Mouse (Mus musculus) inflammation-experienced regulatory T-cells, adult 16 weeks (primary cell): ENCODE measurements around the gene Palm. TPM values are rescaled to one million over a fixed set of nuclear protein-coding genes. Genes with fewer than 3 reads are reported as not detected.

Experiments used
- polyA plus RNA-seq: library from polyadenylated mRNA; unstranded; fragments of 100-300 nt; shearing (Covaris generic); gene quantifications from one replicate; pipeline ENCODE4 v1.2.1, GENCODE M21; 2017

Gene Palm
- polyA plus RNA-seq: 0.30 TPM

DNA sequence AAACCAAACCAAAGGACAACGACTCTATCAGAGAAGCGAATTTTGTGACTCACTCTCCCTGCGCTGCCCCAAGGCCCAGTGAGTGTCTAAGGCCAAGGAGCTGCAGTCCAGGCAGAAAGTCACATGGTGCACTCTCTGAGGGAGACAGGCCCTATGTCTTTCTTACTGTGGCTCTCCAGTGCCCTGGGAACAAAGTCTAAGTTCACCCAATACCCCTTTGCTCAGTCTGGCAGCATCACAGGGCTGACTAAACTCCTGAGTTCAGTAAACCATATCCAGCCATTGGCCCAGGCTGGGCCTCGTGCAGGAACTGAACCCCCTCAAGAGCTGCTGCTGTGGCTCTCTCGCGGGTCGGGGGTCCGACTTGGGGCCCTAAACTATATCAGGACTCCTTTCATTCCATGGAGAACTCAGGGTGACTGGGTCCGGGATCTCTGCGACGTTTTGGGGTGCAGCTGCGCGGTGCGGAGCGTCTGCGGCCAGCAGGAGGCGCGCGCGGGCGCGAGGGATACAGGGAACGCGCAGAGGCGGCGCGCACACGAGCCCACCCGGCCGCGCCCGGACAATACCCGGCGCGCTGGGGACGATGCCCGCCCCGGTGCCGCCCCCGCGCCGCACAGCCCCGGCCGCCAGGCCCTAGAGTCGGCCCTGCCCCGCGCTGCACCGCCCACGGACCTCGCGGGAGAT is at the start of gene Palm:
Palm (plus strand) TSS at position 522 of the 687 bp plus-strand sequence.

DNA sequence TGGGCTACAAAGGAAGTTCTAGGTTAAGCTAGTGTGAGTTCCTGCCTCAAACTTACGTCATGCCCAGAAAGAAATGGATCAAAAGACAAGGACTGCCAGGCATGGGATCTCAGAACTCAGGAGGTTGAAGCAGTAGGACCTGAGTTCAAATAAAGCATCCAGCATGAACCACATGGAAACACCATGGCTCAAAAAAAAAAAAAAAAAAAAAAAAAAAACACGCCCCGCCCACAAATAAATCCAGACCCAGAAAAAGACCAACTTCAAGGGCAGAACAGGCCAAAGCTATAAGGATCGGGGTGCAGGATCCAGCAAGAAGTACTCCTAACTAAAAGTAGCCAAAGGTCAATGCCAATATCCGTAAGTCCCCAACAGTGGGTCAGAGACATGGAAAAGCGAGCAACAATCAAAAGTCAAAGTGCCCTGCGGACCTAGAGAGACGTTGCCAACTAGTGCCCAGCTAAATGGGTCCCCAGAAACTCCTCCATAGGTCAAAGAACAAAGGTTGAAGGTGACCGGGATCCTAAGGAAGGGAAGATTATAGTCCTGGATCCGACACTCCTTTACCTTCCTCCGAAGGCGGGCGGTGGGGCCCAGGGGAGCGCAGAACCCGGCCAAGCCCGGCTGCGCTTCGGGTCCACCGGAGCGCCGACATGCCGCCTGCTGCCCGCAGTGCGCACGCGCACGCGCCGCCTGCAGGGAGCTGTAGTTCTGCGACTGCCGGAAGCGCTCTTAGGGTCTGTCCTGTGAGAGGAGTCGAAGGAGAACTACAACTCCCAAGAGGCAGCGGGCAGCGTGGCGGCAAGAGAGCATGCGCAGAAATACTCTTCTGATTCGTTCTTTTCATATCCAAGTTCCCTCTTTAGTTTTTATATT is 47.2 kb upstream of the Palm start, which contains the start of gene Polrmt:
Polrmt (minus strand) TSS at position 684 of the 876 bp plus-strand sequence.

GRCm38 (mm10) chr10:79754856-79755516 is 38.4 kb upstream of the Palm start, which contains the start of gene Fgf22:
Gene Fgf22 (plus strand): TSS chr10:79755076.

DNA sequence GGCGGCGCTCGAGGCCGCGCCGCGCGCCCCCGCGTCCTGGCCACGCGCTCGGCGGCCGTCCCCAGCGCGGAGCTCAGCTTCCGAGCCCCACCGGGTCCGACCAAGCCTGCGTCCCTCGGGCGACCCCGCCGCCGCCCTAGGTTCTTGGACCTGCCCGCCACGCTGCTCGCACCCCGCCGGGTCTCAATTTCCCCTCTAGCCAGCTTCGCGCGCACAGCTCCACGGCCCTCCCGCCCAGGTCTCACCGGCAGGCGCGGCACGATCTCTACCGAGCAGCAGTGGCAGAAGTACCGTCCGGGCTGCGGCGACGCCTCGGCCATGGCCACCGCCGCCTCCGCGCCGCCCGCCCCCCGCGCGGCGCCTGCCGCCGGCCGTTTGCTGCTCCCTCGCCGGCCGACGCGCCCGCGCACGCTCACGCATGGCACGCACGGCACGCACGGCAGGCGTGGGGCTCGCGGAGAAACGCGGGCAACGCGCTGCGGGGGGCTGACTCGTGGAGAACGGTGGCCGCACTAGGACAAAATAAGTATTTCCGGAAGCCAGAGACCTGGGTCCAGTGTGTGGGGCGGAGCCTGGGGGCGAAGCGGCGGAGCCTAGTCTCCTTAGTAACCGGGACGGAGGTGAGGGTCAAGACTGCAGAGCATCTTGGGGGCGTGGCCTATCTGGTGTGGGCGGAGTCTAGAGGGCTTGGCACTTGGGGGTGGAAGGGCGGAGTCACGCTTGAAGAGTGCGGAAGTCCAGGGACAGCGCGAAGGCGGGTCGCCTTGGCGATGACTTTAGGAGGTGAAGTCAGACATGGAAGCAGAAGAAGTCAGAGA is 26.7 kb upstream of the Palm start, which contains the start of gene Rnf126:
Rnf126 (minus strand) TSS at position 445 of the 818 bp plus-strand sequence.

DNA sequence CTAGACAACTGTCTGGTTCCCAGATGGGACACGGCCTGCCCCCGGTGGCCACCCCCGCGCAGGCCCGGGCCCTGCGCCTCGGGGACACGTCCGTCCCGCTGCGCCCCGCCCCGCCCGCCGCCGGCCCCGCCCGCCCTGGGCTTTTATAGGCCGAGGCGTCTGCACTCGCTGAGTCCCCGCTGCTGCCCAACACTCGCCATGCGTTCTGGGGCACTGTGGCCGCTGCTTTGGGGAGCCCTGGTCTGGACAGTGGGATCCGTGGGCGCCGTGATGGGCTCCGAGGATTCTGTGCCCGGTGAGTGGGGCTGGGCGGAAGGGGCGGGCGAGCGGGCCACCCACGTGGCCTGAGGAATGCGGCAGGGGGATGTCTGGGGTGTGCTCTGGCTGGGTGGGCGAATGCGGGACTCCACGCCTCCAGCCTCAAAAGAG is 16.3 kb upstream of the Palm start, which contains the start of gene Fstl3:
Fstl3 (plus strand) TSS at position 170 of the 429 bp plus-strand sequence.

GRCm38 (mm10) chr10:79790861-79791260 is 2.5 kb upstream of the Palm start, which contains the start of gene Prss57:
Gene Prss57 (minus strand): TSS chr10:79790961.

GRCm38 (mm10) chr10:79820782-79821181 is 27.4 kb downstream of the Palm start, which contains the start of gene Misp:
Gene Misp (plus strand): TSS chr10:79820989.

DNA sequence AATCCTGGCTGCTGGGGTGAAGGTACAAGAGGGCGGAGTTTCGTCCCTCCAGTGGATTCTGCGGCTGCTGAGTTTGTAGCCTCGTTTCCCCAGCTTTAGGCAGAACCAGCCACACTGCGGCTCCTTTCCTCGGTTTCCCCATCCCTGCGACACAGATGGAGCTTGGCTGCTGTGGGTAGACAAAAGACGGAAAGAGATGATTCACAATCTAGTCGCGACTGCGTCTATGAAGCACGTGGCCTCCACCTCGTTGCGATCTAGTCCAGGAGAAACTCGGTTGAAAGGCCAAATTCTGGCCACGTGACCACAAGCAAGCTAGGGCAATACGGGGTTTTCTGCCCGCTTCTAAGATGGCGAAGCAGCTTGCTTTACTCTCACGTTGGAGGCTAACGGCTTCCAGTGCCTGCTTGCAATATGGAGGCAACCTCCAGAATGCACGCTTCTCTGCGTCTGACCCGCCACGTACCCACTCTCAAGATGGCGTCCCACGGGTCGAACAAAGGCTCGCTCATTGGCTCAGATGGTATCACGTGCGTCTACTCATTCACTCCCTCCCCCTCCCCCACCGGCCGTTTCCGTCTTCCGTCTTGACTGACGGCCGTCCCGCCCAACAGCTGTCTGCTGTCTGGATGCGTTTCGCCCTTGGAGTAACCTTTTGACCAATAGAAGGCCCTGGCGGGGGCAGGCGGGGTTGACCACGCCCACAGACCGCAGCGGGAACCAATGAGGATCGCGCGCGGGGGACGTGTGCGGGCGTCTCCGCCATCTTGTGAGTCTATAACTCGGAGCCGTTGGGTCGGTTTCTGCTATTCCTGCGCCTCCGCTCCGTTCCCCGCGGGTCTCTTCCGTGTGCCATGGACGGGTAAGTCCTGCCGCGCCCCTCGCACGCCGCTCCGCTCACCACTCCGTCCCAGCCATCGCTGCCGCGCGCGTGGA is 60.8 kb downstream of the Palm start, which contains the start of gene Ptbp1:
Ptbp1 (plus strand) TSS at position 568 of the 936 bp plus-strand sequence.

Other genes starting within 250 kb of the Palm start
- 45.2 TPM for gene Mier2, start 238.4 kb upstream of the Palm start, polyA plus RNA-seq
- not detected for gene Theg, start 206.2 kb upstream of the Palm start, polyA plus RNA-seq
- not detected for gene C2cd4c, start 179.5 kb upstream of the Palm start, polyA plus RNA-seq
- gene Shc2, start 155.7 kb upstream of the Palm start, polyA plus RNA-seq: not detected
- gene Odf3l2, start 147.8 kb upstream of the Palm start, polyA plus RNA-seq: not detected
- 0.65 TPM for gene Madcam1, start 129.0 kb upstream of the Palm start, polyA plus RNA-seq
- 48.4 TPM for gene Tpgs1, start 124.2 kb upstream of the Palm start, polyA plus RNA-seq
- gene Cdc34, start 111.4 kb upstream of the Palm start, polyA plus RNA-seq: 23.4 TPM
- 1.0 TPM for gene Gzmm, start 104.6 kb upstream of the Palm start, polyA plus RNA-seq
- 300 TPM for gene Bsg, start 89.1 kb upstream of the Palm start, polyA plus RNA-seq
- not detected for gene Hcn2, start 76.9 kb upstream of the Palm start, polyA plus RNA-seq
- 58.1 TPM for gene Polrmt, start 47.0 kb upstream of the Palm start, polyA plus RNA-seq
- not detected for gene Fgf22, start 38.5 kb upstream of the Palm start, polyA plus RNA-seq
- gene Rnf126, start 26.6 kb upstream of the Palm start, polyA plus RNA-seq: 8.7 TPM
- gene Fstl3, start 16.3 kb upstream of the Palm start, polyA plus RNA-seq: 0.68 TPM
- not detected for gene Prss57, start 2.6 kb upstream of the Palm start, polyA plus RNA-seq
- gene Misp, start 27.4 kb downstream of the Palm start, polyA plus RNA-seq: not detected
- 375 TPM for gene Ptbp1, start 60.9 kb downstream of the Palm start, polyA plus RNA-seq
- gene Prtn3, start 80.9 kb downstream of the Palm start, polyA plus RNA-seq: not detected
- gene Plppr3, start 81.1 kb downstream of the Palm start, polyA plus RNA-seq: 4.9 TPM
- not detected for gene Elane, start 92.7 kb downstream of the Palm start, polyA plus RNA-seq
- not detected for gene Cfd, start 97.3 kb downstream of the Palm start, polyA plus RNA-seq
- gene Med16, start 115.4 kb downstream of the Palm start, polyA plus RNA-seq: 31.2 TPM
- gene Gm26602, start 117.3 kb downstream of the Palm start, polyA plus RNA-seq: 11.2 TPM
- gene Kiss1r, start 123.4 kb downstream of the Palm start, polyA plus RNA-seq: 0.39 TPM
- 217 TPM for gene R3hdm4, start 127.6 kb downstream of the Palm start, polyA plus RNA-seq
- 9.9 TPM for gene Arid3a, start 133.5 kb downstream of the Palm start, polyA plus RNA-seq
- 83.7 TPM for gene Wdr18, start 166.6 kb downstream of the Palm start, polyA plus RNA-seq
- gene Grin3b, start 177.1 kb downstream of the Palm start, polyA plus RNA-seq: not detected
- gene Tmem259, start 190.8 kb downstream of the Palm start, polyA plus RNA-seq: 5.5 TPM
- gene Cnn2, start 195.0 kb downstream of the Palm start, polyA plus RNA-seq: 1,187 TPM
- gene Abca7, start 202.9 kb downstream of the Palm start, polyA plus RNA-seq: 71.9 TPM
- 974 TPM for gene Arhgap45, start 223.1 kb downstream of the Palm start, polyA plus RNA-seq
- gene Polr2e, start 246.2 kb downstream of the Palm start, polyA plus RNA-seq: 210 TPM